Mouse (Mus musculus): Measurements from ENCODE around the gene Rgl1.

- TF ChIP-seq CTCF (IDR thresholded peaks at IDR 0.05; ENCODE audit: extremely low read depth, insufficient read depth, low read length) (no peak), POLR2A (IDR thresholded peaks at IDR 0.05; ENCODE audit: extremely low read depth, insufficient read depth, low read length) (no peak)
Measured at GRCm38 (mm10) chr1:152660436-152660835, 105.7 kb downstream of the Rgl1 start.
